9 mouse cellular contexts compared by ENCODE assay signal in the genomic region with DNA sequence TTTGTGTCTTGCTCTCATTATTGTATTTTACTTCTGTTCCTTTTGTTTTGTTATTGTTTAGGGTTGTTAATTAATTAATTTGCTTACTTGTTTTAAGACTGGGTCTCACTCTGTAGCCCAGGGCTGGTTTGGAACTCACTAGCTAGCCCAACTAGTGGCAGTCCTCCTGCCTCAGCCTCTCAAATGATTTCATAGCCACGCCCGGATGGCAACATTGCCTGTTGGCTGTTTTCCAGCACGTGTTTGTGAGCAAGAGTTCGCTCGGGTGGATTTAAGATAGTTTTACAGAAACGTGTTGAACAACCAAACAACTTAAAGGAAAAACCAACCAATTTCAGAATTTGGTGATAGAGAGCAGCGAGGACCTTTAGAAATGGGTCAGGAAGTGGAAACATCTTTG. TPM values are rescaled to one million over a fixed set of nuclear protein-coding genes. Genes with fewer than 3 reads are reported as not detected.
A peak's percentile ranks its signal among the peaks of the same experiment; 100 is the strongest.
DNase-seq lines count a peak whose midpoint lies in the region; ATAC-seq lines count a peak whose summit lies in the region.
"Had no signal": no experiment of that assay in that cellular context is flagged by ENCODE, and none has a peak within 500 bp of the region (broad histone marks: within the 10 kb centered on the region; RNA-seq: fewer than 3 reads in every experiment).

No protein-coding gene starts in this region.

- H3K4me3 ChIP-seq in kidney, embryonic 14.5 days (ENCODE audit: low read length), result peak overlapping the region; percentile 74
- peak overlapping the region; percentile 79 for H3K4me3 ChIP-seq in heart, embryonic 13.5 days
- peak overlapping the region; percentile 83 for H3K4me3 ChIP-seq in midbrain, embryonic 10.5 days
- H3K4me3 ChIP-seq in liver, embryonic 12.5 days, result no peak overlapping the region

- H3K4me1 ChIP-seq in kidney, embryonic 14.5 days (ENCODE audit: control insufficient read depth, insufficient read depth, low read length), result peaks cover 3% of the 10 kb centered on the region; the same call in 1 of the 2 replicates
- H3K4me1 ChIP-seq in heart, embryonic 13.5 days, result peaks cover 15% of the 10 kb centered on the region
- peaks cover 19% of the 10 kb centered on the region for H3K4me1 ChIP-seq in midbrain, embryonic 10.5 days
- peaks cover 5% of the 10 kb centered on the region; the same call in 1 of the 2 replicates for H3K4me1 ChIP-seq in liver, embryonic 12.5 days

- no peaks in the 10 kb centered on the region for H3K9me3 ChIP-seq in kidney, embryonic 14.5 days (ENCODE audit: control insufficient read depth, low read length)
- H3K9me3 ChIP-seq in heart, embryonic 13.5 days, result no peaks in the 10 kb centered on the region
- H3K9me3 ChIP-seq in midbrain, embryonic 10.5 days (replicated peaks), result no peaks in the 10 kb centered on the region
- H3K9me3 ChIP-seq in liver, embryonic 12.5 days (replicated peaks), result no peaks in the 10 kb centered on the region
- H3K9me3 ChIP-seq: G1E had no signal

- H3K36me3 ChIP-seq in kidney, embryonic 14.5 days (ENCODE audit: control insufficient read depth, insufficient read depth, low read length), result no peaks in the 10 kb centered on the region
- H3K36me3 ChIP-seq in heart, embryonic 13.5 days, result no peaks in the 10 kb centered on the region
- no peaks in the 10 kb centered on the region for H3K36me3 ChIP-seq in midbrain, embryonic 10.5 days
- no peaks in the 10 kb centered on the region for H3K36me3 ChIP-seq in liver, embryonic 12.5 days
- H3K36me3 ChIP-seq: G1E had no signal

- H3K4me2 ChIP-seq in kidney, embryonic 14.5 days (replicated peaks; ENCODE audit: low read depth, low read length), result peak overlapping the region; percentile 93
- peak overlapping the region; percentile 96 for H3K4me2 ChIP-seq in heart, embryonic 13.5 days
- no peak overlapping the region; the same call in 1 of the 2 replicates for H3K4me2 ChIP-seq in liver, embryonic 12.5 days

- no peak for ATAC-seq in kidney, embryonic 14.5 days (ENCODE audit: low FRiP score, low TSS enrichment)
- no peak for ATAC-seq in heart, embryonic 13.5 days (ENCODE audit: extremely low read depth, insufficient number of reproducible peaks, low FRiP score, low TSS enrichment)
- ATAC-seq in liver, embryonic 12.5 days, result no peak

- DNase-seq in kidney, postnatal 14 days, result no peak
- peak; percentile 30 for DNase-seq in brain, adult 2 months (ENCODE audit: low read depth, low spot score)
- DNase-seq in midbrain, embryonic 10.5 days (ENCODE audit: low spot score), result no peak
- no peak for DNase-seq in right cerebral cortex, postnatal 14 days
- DNase-seq in right cerebral cortex, adult 18-20 months, result no peak

- H3K9ac ChIP-seq in kidney, embryonic 14.5 days (ENCODE audit: low read depth, low read length), result no peak overlapping the region
- no peak overlapping the region; the same call in 1 of the 2 replicates for H3K9ac ChIP-seq in heart, embryonic 13.5 days
- H3K9ac ChIP-seq in liver, embryonic 12.5 days, result no peak overlapping the region

- no peaks in the 10 kb centered on the region; the same call in 1 of the 2 replicates for H3K27me3 ChIP-seq in kidney, embryonic 14.5 days (ENCODE audit: control insufficient read depth, insufficient read depth, low read length)
- no peaks in the 10 kb centered on the region for H3K27me3 ChIP-seq in heart, embryonic 13.5 days (replicated peaks)
- peaks cover 34% of the 10 kb centered on the region for H3K27me3 ChIP-seq in midbrain, embryonic 10.5 days (ENCODE audit: low read depth, poor library complexity, severe bottlenecking)
- H3K27me3 ChIP-seq in liver, embryonic 12.5 days (replicated peaks), result peaks cover 50% of the 10 kb centered on the region

- no peak overlapping the region for H3K27ac ChIP-seq in kidney, embryonic 14.5 days (ENCODE audit: low read depth, low read length)
- no peak overlapping the region for H3K27ac ChIP-seq in heart, embryonic 13.5 days (replicated peaks)
- H3K27ac ChIP-seq in midbrain, embryonic 10.5 days (replicated peaks), result no peak overlapping the region
- H3K27ac ChIP-seq in liver, embryonic 12.5 days, result no peak overlapping the region

- 76% methylated on average over 7 of the region's 7 CpGs for WGBS in kidney, embryonic 14.5 days
- 70% methylated on average over 7 of the region's 7 CpGs for WGBS in heart, embryonic 13.5 days
- WGBS in midbrain, embryonic 10.5 days, result 83% methylated on average over 7 of the region's 7 CpGs
- 66% methylated on average over 7 of the region's 7 CpGs for WGBS in liver, embryonic 12.5 days (ENCODE audit: insufficient replicate concordance)

RNA-seq across cellular contexts. Expression of a gene that starts 1.3 kb away (rescaled TPM):
- polyA plus RNA-seq in kidney, embryonic 14.5 days (2014; fragmentation: Nextera tagmentation; extraction: Ambion mirVana), result 49.1 and 70.7 TPM in 2 replicates
- 35.3 and 42.6 TPM in 2 replicates for polyA plus RNA-seq in heart, embryonic 13.5 days (2015; fragmentation: Nextera tagmentation; extraction: Ambion mirVana)
- polyA plus RNA-seq in midbrain, embryonic 10.5 days (2016; fragmentation: Nextera tagmentation; extraction: Ambion mirVana), result 30.9 and 40.7 TPM in 2 replicates
- 7.1 and 7.2 TPM in 2 replicates for polyA plus RNA-seq in liver, embryonic 12.5 days (2016; fragmentation: Nextera tagmentation; extraction: Ambion mirVana)
- polyA plus RNA-seq: G1E had no signal
